Mouse (Mus musculus) bone marrow, adult 2 months (tissue): ENCODE data around the gene Gnl1. TPM values are rescaled to one million over a fixed set of nuclear protein-coding genes. Genes with fewer than 3 reads are reported as not detected.
A peak's percentile ranks its signal among the peaks of the same experiment; 100 is the strongest.

Experiments
- H3K27ac ChIP-seq: fragments of 200-500 bp; 2 replicates; pipeline ENCODE4 v1.5.1; 2012; ENCODE audit warnings: low read depth, mild to moderate bottlenecking, control low read depth, inconsistent platforms, low read length; ENCODE audit not compliant: control insufficient read depth, poor library complexity, insufficient read depth
- H3K4me1 ChIP-seq: fragments of 200-500 bp; 2 replicates; pipeline ENCODE4 v1.6.1; 2011; ENCODE audit warnings: low read length; ENCODE audit not compliant: control insufficient read depth, insufficient read depth
- H3K4me3 ChIP-seq: fragments of 200-500 bp; replicated peaks from 2 replicates; pipeline ENCODE3; 2011; ENCODE audit warnings: mild to moderate bottlenecking, low read depth, low read length, control low read depth; ENCODE audit not compliant: control insufficient read depth
- CTCF ChIP-seq: fragments of 200-500 bp; IDR thresholded peaks from 2 replicates; pipeline ENCODE4 v1.5.1; 2011; ENCODE audit warnings: low read length, control low read depth; ENCODE audit not compliant: control insufficient read depth, insufficient read depth
- POLR2A ChIP-seq: fragments of 200-500 bp; IDR thresholded peaks from 2 replicates; pipeline ENCODE4 v1.6.1; 2011; ENCODE audit warnings: low read depth, mild to moderate bottlenecking, control low read depth, low read length, borderline replicate concordance; ENCODE audit not compliant: control insufficient read depth
- WGBS: fragments of 180-500 bp; shearing (Covaris S2); methylation state at CpG from one replicate; pipeline ENCODE4 v1.1.7; 2018; 5-methylcytosine and 5-hydroxymethylcytosine counted together
- polyA plus RNA-seq: library from polyadenylated mRNA; stranded (reverse); fragments of >200 nt; gene quantifications from 2 replicates; pipeline ENCODE4 v1.2.4, GENCODE M21; 2011; ENCODE audit warnings: low replicate concordance; ENCODE audit not compliant: missing spikeins, insufficient read depth, insufficient read length

The Gnl1 gene
- polyA plus RNA-seq, 1 experiment, result 29.9 TPM

DNA sequence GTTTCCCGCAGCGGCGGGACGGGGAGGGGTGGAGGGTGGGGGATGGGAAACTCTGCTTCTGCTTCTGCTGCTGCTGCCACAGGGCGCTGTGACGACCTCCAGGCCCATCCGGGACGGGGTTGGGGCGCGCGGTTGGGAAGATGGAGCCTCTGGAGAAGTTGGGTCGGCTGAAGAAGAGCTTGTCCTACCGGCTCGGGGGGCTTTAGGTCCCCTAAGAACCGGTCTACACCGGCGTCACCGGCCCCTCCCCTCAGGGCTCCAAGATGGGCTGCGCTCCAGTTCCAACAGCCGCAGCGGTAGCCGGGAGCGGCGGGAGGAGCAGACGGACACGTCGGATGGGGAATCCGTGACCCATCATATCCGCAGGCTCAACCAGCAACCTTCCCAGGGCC is 708 bp downstream of the Gnl1 start:
- peak overlapping the region; percentile 76 for H3K4me3 ChIP-seq
- TF ChIP-seq CTCF, result no peak
- TF ChIP-seq POLR2A, result 0 out of 2 replicates have a peak, but pooled peaks have one; percentile 13
- peak overlapping the region; percentile 84 for H3K27ac ChIP-seq
- no peaks in the 10 kb centered on the region; the same call in none of the 2 replicates for H3K4me1 ChIP-seq
- WGBS, result 1% methylated on average over 29 of the region's 29 CpGs

DNA sequence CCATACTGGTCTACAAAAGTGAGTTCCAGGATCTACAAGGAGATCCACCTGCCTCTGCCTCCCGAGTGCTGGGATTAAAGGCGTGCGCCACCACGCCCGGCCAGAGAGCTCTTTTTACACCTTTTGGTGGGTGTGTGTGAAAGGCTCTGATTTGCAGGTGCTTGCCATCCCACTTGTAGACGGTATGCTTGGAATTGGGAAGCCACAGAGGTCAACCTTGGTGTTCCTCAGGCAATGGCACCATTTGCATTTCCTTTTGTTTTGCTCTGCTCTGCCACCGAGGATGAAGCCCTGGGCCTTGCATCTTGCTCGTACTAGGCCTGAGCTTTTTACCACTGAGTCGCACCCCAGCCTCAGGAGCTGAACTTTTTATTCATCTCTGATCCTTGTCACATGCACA is 2.1 kb downstream of the Gnl1 start:
- H3K4me1 ChIP-seq, result no peaks in the 10 kb centered on the region; the same call in none of the 2 replicates
- 91% methylated on average over 9 of the region's 9 CpGs for WGBS
- H3K4me3 ChIP-seq, result no peak overlapping the region
- H3K27ac ChIP-seq, result no peak overlapping the region
- TF ChIP-seq CTCF, result no peak
- TF ChIP-seq POLR2A, result no peak

DNA sequence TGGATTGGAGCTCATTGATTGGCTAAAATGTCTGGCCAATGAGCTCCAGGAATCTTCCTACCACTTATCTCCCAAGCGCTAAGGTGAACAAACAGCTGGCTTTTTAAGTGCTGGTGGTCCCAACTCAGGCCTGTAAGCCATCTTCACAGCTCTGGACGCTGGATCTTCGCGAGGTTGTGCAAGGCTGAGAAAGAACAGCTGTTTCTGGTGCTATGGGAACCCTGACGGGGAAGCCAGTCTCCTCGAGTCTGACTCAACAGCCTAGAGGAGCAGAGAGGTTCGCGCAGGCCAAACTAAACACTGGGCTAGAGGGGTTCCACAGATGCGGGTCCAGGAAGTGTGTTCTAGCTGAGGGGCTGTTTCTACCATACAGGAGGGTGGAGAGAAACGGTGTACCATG is 12.1 kb downstream of the Gnl1 start:
- H3K4me1 ChIP-seq, result no peaks in the 10 kb centered on the region
- TF ChIP-seq POLR2A, result no peak
- no peak for TF ChIP-seq CTCF
- H3K27ac ChIP-seq, result no peak overlapping the region
- H3K4me3 ChIP-seq, result no peak overlapping the region
- WGBS, result 40% methylated on average over 10 of the region's 10 CpGs

DNA sequence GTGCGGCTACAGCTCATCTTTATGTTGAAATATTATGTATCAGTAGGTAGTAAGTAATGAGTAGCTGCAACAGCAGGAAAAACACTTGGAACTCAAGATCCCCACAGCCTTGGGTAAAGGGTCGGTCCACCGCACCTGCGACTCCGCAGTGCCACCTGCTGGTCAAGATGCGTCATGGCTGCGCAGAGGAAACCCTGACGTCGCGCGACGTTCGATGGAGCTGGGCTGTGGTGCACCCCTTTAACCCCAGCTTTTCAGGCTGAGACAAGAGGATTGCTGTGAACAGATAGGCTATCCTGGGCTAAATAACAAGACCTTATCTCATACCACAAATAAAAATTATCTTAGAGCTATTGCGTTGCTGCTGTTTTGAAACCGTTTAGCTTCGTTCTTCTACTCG is 14.0 kb downstream of the Gnl1 start:
- WGBS, result under 1% methylated on average over 17 of the region's 17 CpGs
- TF ChIP-seq POLR2A (no peak), CTCF (peak; percentile 99)
- Histone ChIP-seq H3K4me3 (peak overlapping the region; percentile 54), H3K4me1 (peaks cover 3% of the 10 kb centered on the region; the same call in 1 of the 2 replicates), H3K27ac (no peak overlapping the region)

DNA sequence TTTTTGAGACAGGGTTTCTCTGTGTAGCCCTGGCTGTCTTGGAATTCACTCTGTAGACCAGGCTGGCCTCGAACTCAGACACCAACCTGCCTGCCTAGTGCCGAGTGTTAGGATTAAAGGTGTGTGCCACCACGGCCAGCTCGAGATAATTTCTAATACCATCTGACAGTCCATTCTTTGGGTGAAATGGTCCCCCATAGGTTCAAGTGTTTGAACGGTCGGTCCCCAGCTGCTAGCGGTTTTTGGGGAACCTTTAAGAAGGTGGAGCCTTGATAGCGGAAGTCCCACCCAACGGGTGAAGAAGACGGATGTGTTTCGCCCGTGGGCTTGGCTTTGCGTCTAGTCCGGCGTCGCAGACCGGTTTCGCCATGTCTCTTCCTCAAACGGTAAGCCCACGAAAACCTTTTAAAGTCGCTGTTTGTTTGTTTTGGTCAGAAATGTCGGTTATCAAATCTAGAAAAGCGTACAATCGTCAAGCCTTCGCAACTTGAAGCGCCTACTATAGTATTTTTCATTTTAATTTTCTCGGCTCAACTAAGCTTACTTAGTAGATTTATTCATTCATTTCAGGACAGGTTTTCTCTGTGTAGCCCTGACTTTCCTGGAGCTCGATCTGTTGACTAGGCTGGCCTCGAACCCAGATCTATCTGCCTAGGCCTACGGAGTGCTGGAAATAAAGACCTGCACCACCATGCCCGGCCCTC is 14.7 kb downstream of the Gnl1 start:
- peak; percentile 86 for TF ChIP-seq POLR2A
- TF ChIP-seq CTCF, result no peak
- WGBS, result 2% methylated on average over 31 of the region's 31 CpGs
- Histone ChIP-seq H3K4me3 (peak overlapping the region; percentile 82), H3K27ac (peak overlapping the region; percentile 45), H3K4me1 (peaks cover 3% of the 10 kb centered on the region; the same call in 1 of the 2 replicates)

DNA sequence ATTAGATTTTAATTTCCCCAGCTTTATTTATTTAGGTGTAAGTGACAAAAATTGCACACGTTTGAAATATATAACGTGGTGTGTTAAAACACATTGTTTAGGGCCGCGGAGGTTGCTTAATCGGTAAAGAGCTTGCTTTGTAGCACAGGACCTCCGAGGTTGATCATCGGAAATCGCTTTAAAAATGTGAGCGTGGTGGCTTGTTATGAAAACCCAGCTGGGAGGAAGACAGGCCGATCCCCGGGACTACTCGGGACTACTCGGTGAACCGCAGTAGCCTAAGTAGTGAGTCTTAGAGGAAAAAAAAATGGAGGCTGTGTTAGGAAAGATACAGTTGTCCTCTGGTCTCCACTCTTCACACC is 15.2 kb downstream of the Gnl1 start:
- Histone ChIP-seq H3K27ac (peak overlapping the region; percentile 45; the same call in 1 of the 2 replicates), H3K4me3 (peak overlapping the region; percentile 82), H3K4me1 (peaks cover 3% of the 10 kb centered on the region; the same call in 1 of the 2 replicates)
- TF ChIP-seq CTCF (no peak), POLR2A (no peak)
- WGBS, result 4% methylated on average over 14 of the region's 14 CpGs

DNA sequence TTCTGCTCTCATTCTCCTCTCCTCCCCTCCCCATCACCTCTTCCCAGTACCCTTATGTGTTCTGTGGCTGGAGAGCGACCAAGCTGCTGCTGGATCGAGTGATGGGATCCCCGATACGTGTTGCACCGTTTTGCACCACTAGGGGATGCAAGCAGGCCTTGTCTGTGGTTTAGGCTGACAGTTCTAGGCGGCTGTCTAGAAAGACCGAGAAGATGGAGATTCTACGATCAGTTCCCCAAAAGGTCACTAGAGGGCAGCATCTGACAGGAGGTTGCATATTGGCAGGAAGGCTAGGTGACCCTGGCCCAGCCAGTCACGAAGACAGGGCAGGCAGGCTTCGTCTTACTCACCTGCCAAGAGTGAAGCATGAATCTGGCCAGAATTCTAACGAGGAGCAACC is 17.3 kb downstream of the Gnl1 start:
- H3K4me1 ChIP-seq, result peaks cover 4% of the 10 kb centered on the region; the same call in 1 of the 2 replicates
- no peak overlapping the region for H3K27ac ChIP-seq

DNA sequence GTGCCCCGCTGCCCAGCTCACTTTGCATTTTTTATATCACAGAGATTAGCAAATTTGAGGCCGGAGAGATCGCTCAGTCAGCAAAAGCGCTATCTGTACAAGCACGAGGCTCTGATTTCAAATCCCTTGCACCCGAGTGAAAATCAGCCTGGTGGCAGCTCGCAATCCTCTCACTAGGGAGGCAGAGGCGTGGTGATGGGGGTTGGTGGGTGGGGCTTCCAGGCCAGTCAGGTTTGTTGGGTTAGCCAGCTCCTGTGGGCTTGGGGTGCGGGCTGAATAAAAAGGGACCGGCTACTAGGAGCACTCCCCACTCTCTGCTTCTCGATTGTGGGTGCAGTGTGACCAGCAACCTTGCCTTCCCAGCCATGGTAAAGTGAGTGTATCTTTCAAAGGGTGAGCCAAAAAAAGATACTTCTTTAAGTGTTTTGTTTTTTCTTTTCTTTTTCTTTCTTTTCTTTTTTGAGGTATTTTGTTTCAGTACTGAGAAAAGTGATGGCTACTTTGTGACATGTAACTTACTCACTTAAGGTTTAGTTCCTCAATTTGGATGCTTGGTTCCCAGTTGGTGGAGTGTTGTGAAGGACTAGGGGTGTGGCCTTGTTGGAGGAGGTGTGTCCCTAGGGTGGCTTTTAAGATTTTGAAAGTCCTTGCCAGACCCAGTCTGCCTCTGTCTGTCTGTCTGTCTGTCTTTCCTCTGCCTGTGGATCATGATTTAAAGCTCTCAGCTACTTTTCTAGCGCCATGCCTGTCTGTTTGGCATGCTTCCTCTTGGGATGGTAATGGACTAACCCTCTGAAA is 18.3 kb downstream of the Gnl1 start:
- Histone ChIP-seq H3K4me1 (peaks cover 6% of the 10 kb centered on the region), H3K27ac (peak overlapping the region; percentile 89), H3K4me3 (peak overlapping the region; percentile 79)
- 15% methylated on average over 12 of the region's 12 CpGs for WGBS
- TF ChIP-seq POLR2A (no peak), CTCF (no peak)

More for the DNA sequence above, 17.3 kb downstream of the Gnl1 start:
- WGBS, result under 1% methylated on average over 11 of the region's 11 CpGs
- TF ChIP-seq CTCF (peak; percentile 97), POLR2A (no peak)
- peak overlapping the region; percentile 6 for H3K4me3 ChIP-seq
